Mouse (Mus musculus) ovary, postnatal 36 days (tissue): ENCODE measurements around the gene Sh3rf3.
"Not testable (repeated sequence)": the region's sequence is repeated elsewhere in the genome, so short reads cannot be mapped to it uniquely, and the experiment has no call there.

Experiments used
- DNase-seq: peaks from one replicate; pipeline ENCODE4 v3.0.0; 2022; ENCODE audit warnings: low spot score, mixed read lengths

Gene Sh3rf3

GRCm38 (mm10) chr10:58991611-58992010 lies 178.5 kb downstream of the Sh3rf3 start:
- DNase-seq = no peak

- no peak for DNase-seq
Observed at GRCm38 (mm10) chr10:58994726-58995125, 181.6 kb downstream of the Sh3rf3 start.

DNA sequence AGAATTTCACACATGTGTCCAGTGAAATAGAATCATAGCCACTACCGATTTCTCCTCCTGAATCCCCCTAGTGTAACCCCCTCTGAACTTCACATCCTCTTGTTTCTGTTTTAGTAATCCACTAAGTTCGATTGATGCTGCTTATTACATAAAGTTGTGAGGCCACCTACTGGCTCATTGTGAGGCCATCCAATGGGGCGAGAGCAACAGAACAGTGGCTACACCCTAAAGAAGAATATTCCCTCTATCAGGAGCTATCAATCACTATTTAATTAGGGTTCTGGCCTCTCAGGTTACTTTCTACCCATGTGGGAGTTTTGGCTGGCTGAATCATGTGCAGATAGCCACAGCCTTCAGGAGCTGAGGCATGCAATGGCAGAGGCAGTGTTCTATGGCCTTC lies 182.0 kb downstream of the Sh3rf3 start:
- DNase-seq = no peak

DNA sequence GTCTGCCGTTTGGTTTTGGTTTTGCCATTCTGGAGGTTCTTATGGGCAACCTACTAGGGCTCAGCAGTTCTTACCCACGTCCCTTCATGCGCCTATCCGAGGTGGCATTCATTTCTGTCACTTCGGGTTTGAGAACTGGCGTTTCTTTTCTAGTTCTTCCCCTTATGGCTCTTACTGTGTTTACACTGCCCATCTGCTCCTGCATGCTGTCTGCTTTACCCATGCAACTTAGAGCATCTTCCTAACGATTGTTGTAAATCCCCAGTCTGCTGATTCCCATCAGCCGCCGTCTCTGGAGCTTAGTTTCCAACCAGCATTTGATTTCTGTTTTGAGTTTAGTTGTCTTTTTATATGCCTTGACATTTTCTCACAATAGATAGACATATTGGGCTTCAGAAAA lies 189.2 kb downstream of the Sh3rf3 start:
- DNase-seq = no peak

DNA sequence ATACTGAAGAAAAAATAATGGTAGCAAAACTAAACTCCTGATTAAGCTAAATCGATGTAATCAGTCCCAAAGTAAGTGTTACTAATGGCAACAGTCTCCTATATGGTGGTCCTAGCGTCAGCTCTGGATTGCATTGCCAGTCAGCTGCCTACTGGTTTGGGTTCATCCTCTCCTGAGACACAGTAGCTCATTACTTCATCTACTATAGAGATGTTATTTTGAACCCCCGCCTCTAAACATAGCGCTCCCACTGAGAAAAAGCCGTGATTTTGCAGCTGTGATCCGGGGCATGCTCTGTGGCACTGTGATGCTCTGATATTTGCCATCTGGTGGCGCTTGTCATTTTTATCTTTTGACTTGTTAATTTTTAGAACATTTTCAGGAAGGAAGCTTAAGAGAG lies 198.3 kb downstream of the Sh3rf3 start:
- no peak for DNase-seq

DNA sequence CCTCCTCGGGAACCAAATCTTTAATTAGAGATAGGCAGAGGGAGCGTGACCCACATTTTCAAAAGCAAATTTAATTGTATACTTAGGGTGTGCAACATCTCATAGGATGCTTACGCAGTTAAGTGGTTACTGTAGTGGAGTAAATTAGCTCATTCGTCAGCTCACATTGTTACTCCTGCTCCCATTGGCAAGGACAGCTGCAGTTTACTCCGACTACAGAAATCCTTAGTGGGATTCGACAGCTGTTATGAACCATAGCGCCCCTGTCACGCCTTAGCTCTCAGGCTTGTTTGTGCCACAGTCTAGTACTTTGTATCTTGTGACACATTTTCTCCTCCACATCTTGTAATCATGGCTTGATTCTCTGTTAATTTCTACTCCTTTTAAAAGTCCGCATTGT lies 200.5 kb downstream of the Sh3rf3 start:
- no peak for DNase-seq

- DNase-seq = no peak
Observed at GRCm38 (mm10) chr10:59019302-59019973, 206.3 kb downstream of the Sh3rf3 start.

- DNase-seq = no peak
Observed at GRCm38 (mm10) chr10:59050434-59050833, 237.3 kb downstream of the Sh3rf3 start.

GRCm38 (mm10) chr10:59056294-59056693 lies 243.1 kb downstream of the Sh3rf3 start:
- no peak for DNase-seq

- DNase-seq = no peak
Observed at GRCm38 (mm10) chr10:59066804-59067203, 253.6 kb downstream of the Sh3rf3 start.

- DNase-seq = no peak
Observed at GRCm38 (mm10) chr10:59072827-59073226, 259.7 kb downstream of the Sh3rf3 start.

GRCm38 (mm10) chr10:59076681-59077080 lies 263.5 kb downstream of the Sh3rf3 start:
- DNase-seq = no peak

- DNase-seq = no peak
Observed at GRCm38 (mm10) chr10:59077909-59078308, 264.8 kb downstream of the Sh3rf3 start.

DNA sequence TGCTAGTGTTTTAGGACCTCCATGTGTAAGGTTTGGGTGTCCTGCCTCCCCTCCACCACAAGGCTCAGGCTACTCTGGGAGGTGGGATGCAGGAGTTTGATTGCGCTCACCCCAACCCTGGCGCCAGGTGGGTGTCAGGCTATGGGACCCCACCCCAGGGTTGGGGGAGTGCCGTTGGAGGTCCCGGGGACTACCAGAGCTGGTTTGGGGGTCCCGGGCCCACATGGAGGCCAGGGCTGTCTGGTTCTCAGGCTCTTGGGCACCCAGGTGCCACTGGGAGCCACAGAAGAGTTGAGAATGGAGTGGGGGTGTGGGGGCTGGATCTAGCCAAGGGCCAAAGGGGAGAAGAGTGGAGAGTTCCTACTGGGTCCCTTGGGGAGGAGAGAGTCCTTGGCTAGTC lies 272.4 kb downstream of the Sh3rf3 start:
- DNase-seq = no peak

DNA sequence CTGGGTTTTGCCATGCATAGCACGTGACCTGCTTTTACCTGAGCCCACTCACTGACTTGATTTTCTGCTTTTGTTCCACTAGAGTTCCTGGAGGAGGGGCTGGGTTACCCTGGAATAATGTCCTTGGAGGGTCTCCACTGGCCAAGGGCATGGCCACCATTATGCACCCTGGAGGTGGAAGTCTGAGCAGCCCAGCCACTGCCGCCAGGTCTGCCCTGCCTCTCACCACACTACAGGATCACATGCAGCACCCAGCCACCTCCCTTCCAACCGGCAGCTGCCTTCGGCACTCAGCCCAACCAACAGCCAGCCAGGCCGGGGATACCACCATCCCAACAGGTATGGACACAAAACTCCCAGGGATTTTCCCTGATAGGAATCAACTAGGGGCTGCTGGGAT lies 273.4 kb downstream of the Sh3rf3 start:
- no peak for DNase-seq

- DNase-seq = no peak
Observed at GRCm38 (mm10) chr10:59089861-59090621, 276.9 kb downstream of the Sh3rf3 start.

DNA sequence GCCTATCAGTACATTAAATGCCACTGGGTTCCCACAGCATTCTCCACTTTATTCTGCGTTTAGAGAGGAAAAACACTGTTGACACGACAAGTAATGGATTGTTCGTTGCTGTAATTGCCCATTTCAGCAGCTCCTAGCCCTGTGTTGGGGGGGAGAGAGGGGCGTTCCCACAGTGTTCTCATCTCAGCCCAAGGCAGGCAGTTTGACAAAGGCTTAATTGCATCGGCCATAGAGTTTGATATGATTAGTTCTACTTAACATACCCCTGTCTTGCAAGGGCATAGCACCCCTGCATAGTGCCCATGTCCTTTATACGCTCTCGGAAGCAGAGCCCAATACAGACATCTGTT lies 277.4 kb downstream of the Sh3rf3 start:
- DNase-seq = no peak

- no peak for DNase-seq
Observed at GRCm38 (mm10) chr10:59091556-59091955, 278.4 kb downstream of the Sh3rf3 start.

- DNase-seq = no peak
Observed at GRCm38 (mm10) chr10:59091988-59092387, 278.8 kb downstream of the Sh3rf3 start.

- DNase-seq = not testable (repeated sequence)
Observed at GRCm38 (mm10) chr10:59103076-59103475, 289.9 kb downstream of the Sh3rf3 start.

- DNase-seq = no peak
Observed at GRCm38 (mm10) chr10:59104683-59105082, 291.5 kb downstream of the Sh3rf3 start.

DNA sequence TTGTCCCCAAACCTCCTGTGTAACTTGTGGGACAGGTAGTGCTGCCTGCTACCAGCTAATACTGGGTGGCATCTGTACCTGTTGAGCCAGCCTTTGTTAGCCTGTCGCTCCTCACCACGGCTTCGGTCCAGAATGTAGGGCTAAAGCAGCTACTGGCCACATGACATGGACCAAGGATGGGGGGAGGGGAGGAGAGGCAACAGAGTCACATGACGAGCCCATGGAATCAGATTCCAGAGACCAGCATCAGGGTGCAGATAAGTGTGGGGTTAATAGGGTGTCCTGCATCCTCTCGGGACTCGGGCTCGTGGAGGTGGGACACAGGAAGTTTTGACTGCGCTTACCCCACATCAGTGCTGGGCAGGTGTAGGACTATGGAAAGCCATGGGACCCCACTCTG lies 292.7 kb downstream of the Sh3rf3 start:
- DNase-seq = no peak

- DNase-seq = no peak
Observed at GRCm38 (mm10) chr10:59106644-59107043, 293.5 kb downstream of the Sh3rf3 start.

DNA sequence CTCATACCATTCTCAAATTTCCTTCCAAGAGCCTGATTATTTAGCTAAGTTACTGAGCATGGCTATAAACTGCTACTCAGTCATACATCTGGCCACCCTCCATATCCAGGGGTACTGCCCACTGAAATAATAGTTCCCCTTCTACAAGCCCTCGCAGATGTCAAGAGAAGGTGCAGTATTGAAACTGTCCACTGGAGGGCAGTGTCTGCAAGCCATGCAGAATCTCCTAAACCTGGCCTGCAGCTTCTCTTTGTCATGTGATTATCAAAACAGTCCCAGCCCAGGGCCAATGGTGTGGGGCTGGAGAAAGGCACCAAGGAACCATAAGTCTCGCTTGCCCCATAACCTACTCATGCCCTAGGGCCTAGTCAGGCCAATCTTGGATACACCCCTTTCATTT lies 295.9 kb downstream of the Sh3rf3 start:
- peak; percentile 51 for DNase-seq
